Mouse (Mus musculus): ENCODE results near the gene Foxp3. TPM values are rescaled to one million over a fixed set of nuclear protein-coding genes. Genes with fewer than 3 reads are reported as not detected.
A peak's percentile ranks its signal among the peaks of the same experiment; 100 is the strongest.

Foxp3 gene
- total RNA-seq (2021): 0.48 and 1.1 TPM in 2 replicates
- long read RNA-seq, experiment 1, partial matches to known transcripts: 0 of 1 reads
- long read RNA-seq, experiment 1, other reads (novel, unspliced or antisense): 1 of 1 reads
- long read RNA-seq, experiment 2: 0 reads

GRCm38 (mm10) chrX:7573176-7574086 is at the start of gene Foxp3:
Foxp3 (plus strand) TSS chrX:7573644.
- DNase-seq: peak; percentile 70

- DNase-seq: no peak
Observed at GRCm38 (mm10) chrX:7524961-7525360, 48.5 kb upstream of the Foxp3 start.

- DNase-seq: no peak
Observed at GRCm38 (mm10) chrX:7553474-7553873, 20.0 kb upstream of the Foxp3 start.

GRCm38 (mm10) chrX:7563076-7563475 is 10.4 kb upstream of the Foxp3 start:
- DNase-seq: no peak

GRCm38 (mm10) chrX:7566352-7566751 is 7.1 kb upstream of the Foxp3 start:
- DNase-seq: no peak

GRCm38 (mm10) chrX:7567491-7567890 is 6.0 kb upstream of the Foxp3 start:
- DNase-seq: no peak

GRCm38 (mm10) chrX:7570481-7571175 is 2.8 kb upstream of the Foxp3 start:
- no peak for DNase-seq

GRCm38 (mm10) chrX:7571565-7572136 is 1.8 kb upstream of the Foxp3 start:
- DNase-seq: no peak

- no peak for DNase-seq
Observed at GRCm38 (mm10) chrX:7572466-7572865, 978 bp upstream of the Foxp3 start.

GRCm38 (mm10) chrX:7574087-7574884 is 842 bp downstream of the Foxp3 start, which contains the start of gene Ppp1r3f:
Ppp1r3f (minus strand) TSS chrX:7574283.
- peak; percentile 96 for DNase-seq

- no peak for DNase-seq
Observed at GRCm38 (mm10) chrX:7574885-7575231, 1.4 kb downstream of the Foxp3 start.

- no peak for DNase-seq
Observed at GRCm38 (mm10) chrX:7581151-7581550, 7.7 kb downstream of the Foxp3 start.

GRCm38 (mm10) chrX:7583881-7584280 is 10.4 kb downstream of the Foxp3 start:
- DNase-seq: no peak

GRCm38 (mm10) chrX:7586356-7586755 is 12.9 kb downstream of the Foxp3 start:
- DNase-seq: no peak

- DNase-seq: no peak
Observed at GRCm38 (mm10) chrX:7595371-7595770, 21.9 kb downstream of the Foxp3 start.

- no peak for DNase-seq
Observed at GRCm38 (mm10) chrX:7604004-7604403, 30.6 kb downstream of the Foxp3 start.

GRCm38 (mm10) chrX:7604879-7605574 is 31.6 kb downstream of the Foxp3 start, which contains the start of gene Ccdc22:
Ccdc22 (minus strand) TSS chrX:7605517.
- peak; percentile 87 for DNase-seq

- no peak for DNase-seq
Observed at GRCm38 (mm10) chrX:7605575-7605941, 32.1 kb downstream of the Foxp3 start.

GRCm38 (mm10) chrX:7606783-7607182 is 33.3 kb downstream of the Foxp3 start, which contains the start of gene Cacna1f:
Cacna1f (plus strand) TSS chrX:7607083.
- DNase-seq: no peak

- no peak for DNase-seq
Observed at GRCm38 (mm10) chrX:7610035-7610434, 36.6 kb downstream of the Foxp3 start.
